Mouse (Mus musculus): ENCODE data around the gene BC030867.

- no peak for TF ChIP-seq CTCF (IDR thresholded peaks at IDR 0.05 in 2 of 3, conservative IDR thresholded peaks at IDR 0.05 in 1 of 3; ENCODE audit: control insufficient read depth in 1 of 3, insufficient read depth in 1 of 3, low read depth in 2 of 3, low read length in 3 of 3, poor library complexity in 1 of 3, severe bottlenecking in 1 of 3)
- TF ChIP-seq EP300 (IDR thresholded peaks at IDR 0.05; ENCODE audit: low read depth in 1 of 2, low read length in 2 of 2): no peak
- TF ChIP-seq MAX (IDR thresholded peaks at IDR 0.05; ENCODE audit: low read length): no peak
- TF ChIP-seq JUND (IDR thresholded peaks at IDR 0.05; ENCODE audit: low read depth, low read length): no peak
- no peak for TF ChIP-seq MYC (IDR thresholded peaks at IDR 0.05; ENCODE audit: low read depth, low read length)
- TF ChIP-seq GATA1 (IDR thresholded peaks at IDR 0.05; ENCODE audit: low read depth, low read length): no peak
- no peak for TF ChIP-seq NRF1 (IDR thresholded peaks at IDR 0.05; ENCODE audit: insufficient read depth, low read depth, low read length, poor library complexity, severe bottlenecking)
- TF ChIP-seq USF1 (IDR thresholded peaks at IDR 0.05; ENCODE audit: low read depth, low read length): no peak
- no peak for TF ChIP-seq TCF12 (IDR thresholded peaks at IDR 0.05; ENCODE audit: low read depth, low read length)
These were observed 31.3 kb upstream of the BC030867 start for GRCm38 (mm10) chr11:102217396-102217795.
